Mouse (Mus musculus): ENCODE measurements at regions not wholly inside any gene's neighbourhood (a gene's known extent, or its start where the extent isn't known, plus 50 kb on each side); places are given as distances from the start of the nearest gene placed in this dataset.

DNA sequence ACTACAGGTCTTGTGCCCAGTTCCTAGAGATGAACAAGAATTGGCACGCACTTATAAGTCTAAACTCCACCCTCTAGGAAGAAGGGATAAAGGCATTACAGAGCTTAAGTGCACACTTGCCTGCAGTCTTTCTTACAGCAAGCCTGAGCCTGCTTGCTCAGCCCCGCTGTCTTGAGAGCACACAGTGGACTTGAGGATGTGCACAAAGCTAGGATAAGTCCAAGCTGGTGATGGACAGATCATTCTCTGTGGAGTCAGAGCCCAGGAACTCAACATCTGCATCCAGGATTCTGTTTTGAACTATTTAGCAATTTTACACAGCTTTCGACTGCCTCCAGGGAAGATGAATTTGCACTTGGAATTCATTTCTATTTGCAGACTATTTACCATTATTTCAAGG, 452.8 kb upstream of the Id2 start:
- H3K36me3 ChIP-seq (ENCODE audit: insufficient read depth, low read length) = no peaks in the 10 kb centered on the region
- no peak for ATAC-seq (ENCODE audit: low FRiP score)
- H3K27ac ChIP-seq (ENCODE audit: low read depth, low read length) = no peak overlapping the region
- no peak overlapping the region for H3K9ac ChIP-seq (replicated peaks; ENCODE audit: low read length, poor library complexity, severe bottlenecking)
- H3K9me3 ChIP-seq (ENCODE audit: low read length) = no peaks in the 10 kb centered on the region
- no peak for DNase-seq (ENCODE audit: low spot score)
- H3K27me3 ChIP-seq (ENCODE audit: insufficient read depth, low read length) = no peaks in the 10 kb centered on the region
- H3K4me2 ChIP-seq (ENCODE audit: low read depth, low read length, poor library complexity, severe bottlenecking) = no peak overlapping the region
- no peaks in the 10 kb centered on the region for H3K4me1 ChIP-seq (ENCODE audit: insufficient read depth, low read length)
- no peak overlapping the region for H3K4me3 ChIP-seq (ENCODE audit: low read depth, low read length)
- WGBS = 84% methylated on average over 3 of the region's 3 CpGs
- no peak for TF ChIP-seq CTCF (IDR thresholded peaks at IDR 0.05)

DNA sequence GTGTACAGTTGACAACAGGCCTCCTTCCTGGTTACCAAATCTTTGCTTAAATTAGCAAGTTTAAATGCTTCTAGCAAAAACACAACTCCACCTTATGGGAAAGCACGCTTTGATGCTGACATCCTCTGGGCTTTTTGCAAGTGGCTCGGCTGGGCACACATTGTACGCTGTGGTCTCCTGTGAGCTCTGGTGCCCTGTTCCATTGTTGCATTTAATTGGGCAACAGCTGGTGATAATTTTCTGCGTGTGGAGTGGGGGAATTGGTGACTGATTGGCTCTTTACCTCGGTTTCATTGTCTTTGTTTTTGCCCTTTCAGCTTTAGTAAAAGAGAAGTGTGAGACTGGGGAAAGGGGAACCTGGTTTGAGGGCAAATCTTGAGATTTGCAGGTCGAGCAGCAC, 447.3 kb upstream of the Id2 start:
- ATAC-seq (ENCODE audit: low FRiP score) (no peak), DNase-seq (ENCODE audit: low spot score) (no peak)
- no peak overlapping the region for H3K27ac ChIP-seq (ENCODE audit: low read depth, low read length)
- TF ChIP-seq CTCF (IDR thresholded peaks at IDR 0.05) = no peak
- no peaks in the 10 kb centered on the region for H3K36me3 ChIP-seq (ENCODE audit: insufficient read depth, low read length)
- no peak overlapping the region for H3K4me2 ChIP-seq (ENCODE audit: low read depth, low read length, poor library complexity, severe bottlenecking)
- H3K9me3 ChIP-seq (ENCODE audit: low read length) = no peaks in the 10 kb centered on the region
- no peaks in the 10 kb centered on the region for H3K4me1 ChIP-seq (ENCODE audit: insufficient read depth, low read length)
- H3K4me3 ChIP-seq (ENCODE audit: low read depth, low read length) = no peak overlapping the region
- WGBS = 53% methylated on average over 6 of the region's 6 CpGs
- no peaks in the 10 kb centered on the region for H3K27me3 ChIP-seq (ENCODE audit: insufficient read depth, low read length)
- no peak overlapping the region for H3K9ac ChIP-seq (replicated peaks; ENCODE audit: low read length, poor library complexity, severe bottlenecking)

DNA sequence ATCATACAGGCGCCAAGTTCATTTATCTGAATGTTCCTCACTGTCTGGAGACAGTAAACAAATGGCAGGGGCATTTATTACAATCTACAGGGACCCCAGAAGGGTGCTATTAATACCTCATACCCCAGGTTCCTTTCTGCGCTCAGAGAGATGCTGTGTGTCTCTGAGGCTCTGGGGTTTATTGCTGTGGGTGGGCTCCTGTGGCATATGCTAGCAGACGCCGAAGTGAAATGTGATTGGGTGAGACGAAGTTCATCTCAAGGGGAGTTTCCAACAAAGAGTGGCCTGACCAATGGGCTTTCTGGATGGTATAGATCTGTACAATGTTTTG, 437.6 kb upstream of the Id2 start:
- Histone ChIP-seq H3K9me3 (ENCODE audit: low read length) (no peaks in the 10 kb centered on the region), H3K4me3 (ENCODE audit: low read depth, low read length) (no peak overlapping the region), H3K4me2 (ENCODE audit: low read depth, low read length, poor library complexity, severe bottlenecking) (no peak overlapping the region), H3K9ac (replicated peaks; ENCODE audit: low read length, poor library complexity, severe bottlenecking) (no peak overlapping the region), H3K27me3 (ENCODE audit: insufficient read depth, low read length) (no peaks in the 10 kb centered on the region), H3K4me1 (ENCODE audit: insufficient read depth, low read length) (no peaks in the 10 kb centered on the region), H3K27ac (ENCODE audit: low read depth, low read length) (no peak overlapping the region), H3K36me3 (ENCODE audit: insufficient read depth, low read length) (no peaks in the 10 kb centered on the region)
- no peak for DNase-seq (ENCODE audit: low spot score)
- WGBS = 87% methylated on average over 5 of the region's 5 CpGs
- TF ChIP-seq CTCF (IDR thresholded peaks at IDR 0.05) = no peak
- ATAC-seq (ENCODE audit: low FRiP score) = no peak

- Histone ChIP-seq H3K27ac (ENCODE audit: low read depth, low read length) (no peak overlapping the region), H3K4me3 (ENCODE audit: low read depth, low read length) (no peak overlapping the region), H3K9me3 (ENCODE audit: low read length) (no peaks in the 10 kb centered on the region), H3K4me1 (ENCODE audit: insufficient read depth, low read length) (no peaks in the 10 kb centered on the region), H3K9ac (replicated peaks; ENCODE audit: low read length, poor library complexity, severe bottlenecking) (no peak overlapping the region), H3K4me2 (ENCODE audit: low read depth, low read length, poor library complexity, severe bottlenecking) (no peak overlapping the region), H3K36me3 (ENCODE audit: insufficient read depth, low read length) (no peaks in the 10 kb centered on the region), H3K27me3 (ENCODE audit: insufficient read depth, low read length) (no peaks in the 10 kb centered on the region)
- DNase-seq (ENCODE audit: low spot score) (no peak), ATAC-seq (ENCODE audit: low FRiP score) (no peak)
- whole genome bisulfite sequencing = 80% methylated on average over 10 of the region's 10 CpGs
- TF ChIP-seq CTCF (IDR thresholded peaks at IDR 0.05) = no peak
Observed at GRCm38 (mm10) chr12:25533709-25534619, 437.0 kb upstream of the Id2 start.

DNA sequence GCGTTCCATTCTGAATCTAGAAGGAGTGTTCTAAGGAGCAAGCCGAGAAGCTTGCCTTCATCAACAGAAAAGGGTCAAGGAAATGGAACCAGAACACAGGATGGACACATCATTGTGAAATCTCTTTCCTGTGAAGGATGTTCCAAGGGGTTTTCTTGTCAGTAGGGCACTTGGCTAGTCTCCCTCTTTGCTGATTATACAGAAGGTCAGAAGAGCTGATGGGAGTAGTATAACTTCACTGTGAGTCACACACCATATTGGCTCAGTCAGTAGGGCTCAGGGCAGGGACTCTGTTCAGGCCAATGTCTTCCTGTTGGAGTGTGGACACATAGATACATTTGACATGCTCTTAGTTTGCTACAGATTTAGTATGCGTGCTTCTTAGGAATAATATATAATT, 433.5 kb upstream of the Id2 start:
- Histone ChIP-seq H3K4me2 (ENCODE audit: low read depth, low read length, poor library complexity, severe bottlenecking) (no peak overlapping the region), H3K9me3 (ENCODE audit: low read length) (no peaks in the 10 kb centered on the region), H3K36me3 (ENCODE audit: insufficient read depth, low read length) (no peaks in the 10 kb centered on the region), H3K4me1 (ENCODE audit: insufficient read depth, low read length) (no peaks in the 10 kb centered on the region), H3K4me3 (ENCODE audit: low read depth, low read length) (no peak overlapping the region), H3K9ac (replicated peaks; ENCODE audit: low read length, poor library complexity, severe bottlenecking) (no peak overlapping the region), H3K27ac (ENCODE audit: low read depth, low read length) (no peak overlapping the region), H3K27me3 (ENCODE audit: insufficient read depth, low read length) (no peaks in the 10 kb centered on the region)
- no peak for TF ChIP-seq CTCF (IDR thresholded peaks at IDR 0.05)
- WGBS = 90% methylated on average over 3 of the region's 3 CpGs
- DNase-seq (ENCODE audit: low spot score) (no peak), ATAC-seq (ENCODE audit: low FRiP score) (no peak)

GRCm38 (mm10) chr12:25529537-25529936, 432.6 kb upstream of the Id2 start:
- no peak for DNase-seq (ENCODE audit: low spot score)
- Histone ChIP-seq H3K9me3 (ENCODE audit: low read length) (no peaks in the 10 kb centered on the region), H3K4me2 (ENCODE audit: low read depth, low read length, poor library complexity, severe bottlenecking) (no peak overlapping the region), H3K36me3 (ENCODE audit: insufficient read depth, low read length) (no peaks in the 10 kb centered on the region), H3K4me1 (ENCODE audit: insufficient read depth, low read length) (no peaks in the 10 kb centered on the region), H3K9ac (replicated peaks; ENCODE audit: low read length, poor library complexity, severe bottlenecking) (no peak overlapping the region), H3K27ac (ENCODE audit: low read depth, low read length) (no peak overlapping the region), H3K27me3 (ENCODE audit: insufficient read depth, low read length) (no peaks in the 10 kb centered on the region), H3K4me3 (ENCODE audit: low read depth, low read length) (no peak overlapping the region)
- TF ChIP-seq CTCF (IDR thresholded peaks at IDR 0.05) = no peak
- WGBS = 96% methylated on average over 3 of the region's 3 CpGs
- ATAC-seq (ENCODE audit: low FRiP score) = no peak

Data from midbrain, postnatal 0 days (tissue).